Mouse (Mus musculus) megakaryocyte, embryonic 14.5 days (primary cell): ENCODE measurements at regions not wholly inside any gene's neighbourhood (a gene's known extent, or its start where the extent isn't known, plus 50 kb on each side); places are given as distances from the start of the nearest gene placed in this dataset.

ENCODE experiments used
- FLI1 ChIP-seq: IDR thresholded peaks from 2 replicates; pipeline ENCODE4 v1.6.1; 2012; ENCODE audit warnings: low read length, inconsistent platforms, mixed read lengths
- GATA1 ChIP-seq: IDR thresholded peaks from 3 replicates; pipeline ENCODE4 v1.6.1; 2012; ENCODE audit warnings: mixed read lengths, low read length, inconsistent platforms, borderline replicate concordance

DNA sequence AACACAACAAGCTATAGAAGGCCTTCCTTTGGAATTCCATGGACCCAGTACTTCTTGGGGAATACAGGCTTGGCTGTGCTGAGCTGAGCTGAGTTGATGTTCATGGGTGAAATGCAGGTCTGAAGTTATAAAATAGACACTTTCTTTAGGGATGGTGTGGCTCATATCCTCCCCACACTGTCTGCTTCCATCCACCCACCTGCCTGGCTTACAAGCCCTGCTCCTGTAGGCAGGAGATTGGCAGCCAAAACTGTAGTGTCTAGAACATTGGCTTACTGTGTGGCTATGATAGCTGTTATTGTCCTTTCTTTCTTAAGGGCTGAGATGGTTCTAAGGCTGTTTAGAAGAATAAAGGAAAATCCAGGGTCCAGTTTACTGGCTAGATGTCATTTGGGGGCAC is 286.2 kb upstream of the Cxcr4 start:
- no peak for TF ChIP-seq GATA1
- TF ChIP-seq FLI1, result no peak
